Mouse (Mus musculus) bone marrow macrophage, adult 2 months (primary cell): ENCODE data around the gene Lrrc46. TPM values are rescaled to one million over a fixed set of nuclear protein-coding genes. Genes with fewer than 3 reads are reported as not detected.

Experiments
- H3K27ac ChIP-seq: 2 replicates; pipeline ENCODE4 v1.5.1; 2012; ENCODE audit warnings: low read depth, low read length; ENCODE audit not compliant: insufficient read depth
- H3K4me1 ChIP-seq: 2 replicates; pipeline ENCODE4 v1.6.1; 2012; ENCODE audit warnings: low read length; ENCODE audit not compliant: control insufficient read depth, insufficient read depth
- H3K4me3 ChIP-seq: 2 replicates; pipeline ENCODE4 v1.5.1; 2012; ENCODE audit warnings: mild to moderate bottlenecking, low read length, moderate library complexity; ENCODE audit not compliant: insufficient read depth
- CTCF ChIP-seq: IDR thresholded peaks from 2 replicates; pipeline ENCODE4 v1.5.1; 2012; ENCODE audit warnings: low read depth, mild to moderate bottlenecking, low read length, moderate library complexity
- POLR2A ChIP-seq: IDR thresholded peaks from 2 replicates; pipeline ENCODE4 v1.6.1; 2012; ENCODE audit warnings: mild to moderate bottlenecking, low read depth, low read length, borderline replicate concordance
- polyA plus RNA-seq: library from polyadenylated mRNA; stranded (reverse); fragments of >200 nt; gene quantifications from 2 replicates; pipeline ENCODE4 v1.2.4, GENCODE M21; 2012; ENCODE audit not compliant: missing spikeins, insufficient read depth, insufficient read length

Gene Lrrc46
- polyA plus RNA-seq, 1 experiment = not detected

DNA sequence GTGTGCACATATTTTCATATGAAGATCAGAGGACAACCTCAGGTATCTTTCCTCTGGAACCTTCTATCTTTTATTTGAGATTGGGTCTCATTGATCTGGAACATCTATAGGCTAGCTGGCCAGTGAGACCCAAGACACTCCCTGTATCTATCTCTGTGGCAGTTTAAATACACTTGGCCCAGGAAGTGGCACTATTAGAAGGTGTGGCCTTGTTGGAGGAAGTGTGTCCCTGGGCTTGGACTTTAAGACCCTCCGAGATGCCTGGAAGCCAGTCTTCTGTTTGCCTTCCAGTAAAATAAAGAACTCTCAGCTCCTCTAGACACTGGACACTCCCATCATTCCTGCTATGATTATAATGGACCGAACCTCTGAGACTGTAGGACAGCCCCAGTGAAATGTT lies 28.6 kb upstream of the Lrrc46 start:
- H3K4me3 ChIP-seq = no peak overlapping the region

DNA sequence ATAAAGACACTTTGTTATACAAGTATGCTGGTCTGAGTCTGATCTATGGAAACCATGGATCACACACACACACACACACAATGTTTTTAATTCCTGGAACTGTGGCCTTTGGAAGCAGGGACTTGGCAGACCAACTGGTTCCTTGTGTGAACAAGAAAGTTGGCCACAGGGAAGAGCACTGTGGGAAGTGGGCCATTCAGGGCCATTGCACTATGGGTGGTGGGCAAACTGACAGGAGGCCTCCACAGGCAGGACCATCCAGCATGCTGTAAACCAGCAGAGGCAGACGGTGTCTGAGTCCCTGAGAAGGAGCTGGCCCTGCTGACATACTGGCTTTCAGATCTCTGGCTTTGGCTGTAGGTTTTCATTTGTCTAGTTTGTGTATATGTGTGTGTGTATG lies 28.1 kb upstream of the Lrrc46 start:
- no peak for TF ChIP-seq POLR2A
- TF ChIP-seq CTCF = no peak
- no peak overlapping the region for H3K27ac ChIP-seq
- no peak overlapping the region for H3K4me3 ChIP-seq
- H3K4me1 ChIP-seq = peaks cover 2% of the 10 kb centered on the region; the same call in 1 of the 2 replicates

More for the DNA sequence above, 28.6 kb upstream of the Lrrc46 start:
- peaks cover 2% of the 10 kb centered on the region; the same call in 1 of the 2 replicates for H3K4me1 ChIP-seq
- no peak overlapping the region for H3K27ac ChIP-seq
- TF ChIP-seq CTCF = no peak
- no peak for TF ChIP-seq POLR2A

DNA sequence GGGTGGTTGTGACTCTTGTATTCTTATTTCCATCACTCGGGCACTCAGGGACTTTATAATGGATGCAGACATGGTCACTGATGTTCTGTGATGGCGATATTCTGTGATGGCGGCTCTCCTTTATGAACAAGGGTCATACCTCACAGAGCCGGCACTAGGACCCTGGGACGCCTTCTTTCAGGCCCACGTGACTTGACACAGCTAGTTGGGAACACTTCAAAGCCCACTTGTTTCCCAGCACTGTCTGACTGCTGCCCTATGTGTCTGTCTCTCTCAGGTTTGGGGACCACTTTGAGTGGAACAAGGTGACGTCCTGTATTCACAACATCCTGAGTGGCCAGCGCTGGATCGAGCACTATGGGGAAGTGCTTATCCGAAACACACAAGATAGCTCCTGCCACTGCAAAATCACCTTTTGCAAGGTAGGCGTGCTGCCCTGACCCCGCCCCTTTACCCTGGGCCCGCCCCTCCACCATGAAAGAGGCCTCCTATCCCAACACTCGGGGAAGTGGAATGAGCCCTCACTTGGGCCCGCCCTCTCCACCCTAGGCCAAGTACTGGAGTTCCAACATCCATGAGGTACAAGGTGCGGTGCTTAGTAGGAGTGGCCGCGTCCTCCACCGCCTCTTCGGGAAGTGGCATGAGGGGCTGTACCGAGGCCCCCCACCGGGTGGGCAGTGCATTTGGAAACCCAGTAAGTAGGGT lies 25.6 kb upstream of the Lrrc46 start:
- Histone ChIP-seq H3K4me3 (no peak overlapping the region), H3K27ac (no peak overlapping the region), H3K4me1 (peaks cover 2% of the 10 kb centered on the region; the same call in 1 of the 2 replicates)
- TF ChIP-seq POLR2A (no peak), CTCF (no peak)

DNA sequence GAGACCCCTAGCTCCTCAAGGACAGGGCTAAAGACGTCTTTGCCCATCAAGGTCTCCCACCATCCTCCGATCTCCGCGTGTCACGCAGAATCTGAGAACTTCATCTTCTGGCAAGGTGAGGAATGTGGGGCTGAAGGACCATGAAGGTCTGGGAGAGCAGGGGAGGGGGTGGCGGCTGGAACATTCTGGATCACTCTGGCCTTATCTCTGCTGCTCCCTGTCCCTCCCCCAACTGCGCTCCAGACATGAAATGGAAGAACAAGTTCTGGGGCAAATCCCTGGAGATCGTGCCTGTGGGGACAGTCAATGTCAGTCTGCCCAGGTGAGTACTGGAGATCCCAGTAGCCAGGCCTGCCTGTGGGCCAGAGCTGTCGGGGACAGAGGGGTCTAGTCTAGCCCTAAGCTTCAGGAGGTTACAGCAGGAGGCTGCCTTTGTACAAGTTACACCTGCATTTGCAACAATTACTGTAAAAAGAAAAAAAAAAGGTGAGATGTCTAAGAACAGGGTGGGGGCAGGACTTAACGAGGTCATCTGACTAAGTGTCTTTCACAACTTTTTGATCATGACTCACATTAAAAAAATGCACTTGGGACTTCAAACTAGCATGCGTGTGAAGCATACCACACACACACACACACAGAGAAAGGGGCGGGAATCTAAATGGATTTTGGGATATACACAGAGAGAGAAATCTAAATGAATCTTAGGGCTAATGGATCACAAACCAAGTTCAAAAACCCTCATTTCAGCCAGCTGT lies 24.5 kb upstream of the Lrrc46 start:
- no peak for TF ChIP-seq POLR2A
- TF ChIP-seq CTCF = no peak
- H3K27ac ChIP-seq = no peak overlapping the region
- peaks cover 2% of the 10 kb centered on the region; the same call in 1 of the 2 replicates for H3K4me1 ChIP-seq
- no peak overlapping the region for H3K4me3 ChIP-seq

DNA sequence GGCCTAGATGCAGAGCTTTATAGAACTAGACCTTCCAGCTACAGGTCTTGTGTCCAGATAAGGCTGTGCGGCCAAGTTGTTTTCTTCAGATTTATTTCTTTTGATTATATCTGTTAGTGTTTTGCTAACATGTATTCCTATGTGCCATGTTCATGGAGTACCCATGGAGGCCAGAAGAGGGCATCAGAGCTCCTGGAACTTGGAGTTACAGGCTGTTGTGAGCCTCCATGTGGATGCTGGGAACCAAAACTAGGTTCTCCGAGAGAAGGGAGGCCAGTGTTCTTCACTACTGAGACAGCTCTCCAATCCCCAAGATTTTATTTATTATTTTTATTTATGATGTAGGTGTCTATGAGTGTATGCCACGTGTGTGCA lies 22.7 kb upstream of the Lrrc46 start:
- H3K4me3 ChIP-seq = no peak overlapping the region
- no peak overlapping the region for H3K27ac ChIP-seq
- peaks cover 2% of the 10 kb centered on the region; the same call in 1 of the 2 replicates for H3K4me1 ChIP-seq
- TF ChIP-seq POLR2A (no peak), CTCF (no peak)

DNA sequence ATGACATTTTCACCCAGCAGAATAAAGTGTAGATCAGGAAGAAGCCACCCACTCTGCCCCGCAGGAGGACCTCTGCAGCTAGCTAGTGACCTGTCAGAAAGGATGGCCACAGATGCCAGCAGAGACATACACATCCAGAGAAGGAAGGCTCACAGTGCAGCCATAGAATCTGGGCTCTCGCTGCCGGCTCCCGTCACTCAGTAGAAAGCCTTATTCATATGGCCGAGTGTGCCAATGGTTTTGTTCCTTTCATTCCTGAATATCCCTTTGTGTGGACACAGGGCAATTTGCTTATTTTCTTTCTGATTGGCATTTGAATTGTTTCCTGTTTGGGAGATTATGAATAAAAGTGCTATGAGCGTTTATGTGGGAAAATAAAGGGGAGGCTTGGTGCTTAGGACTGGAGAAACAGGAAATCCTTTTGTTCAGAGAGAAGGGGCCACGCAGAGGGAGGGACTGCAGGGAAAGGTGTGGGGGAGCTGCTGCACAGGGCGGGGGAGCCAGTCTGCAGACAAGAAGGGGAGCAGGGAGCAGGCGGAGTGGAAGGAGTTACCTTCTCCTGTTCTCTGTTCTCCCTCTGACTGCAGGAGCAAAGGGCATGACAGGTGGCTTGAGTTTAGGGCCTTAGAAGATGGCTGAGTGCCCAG lies 22.2 kb upstream of the Lrrc46 start:
- no peak overlapping the region for H3K4me3 ChIP-seq
- H3K27ac ChIP-seq = no peak overlapping the region
- H3K4me1 ChIP-seq = peaks cover 2% of the 10 kb centered on the region; the same call in 1 of the 2 replicates
- no peak for TF ChIP-seq POLR2A

DNA sequence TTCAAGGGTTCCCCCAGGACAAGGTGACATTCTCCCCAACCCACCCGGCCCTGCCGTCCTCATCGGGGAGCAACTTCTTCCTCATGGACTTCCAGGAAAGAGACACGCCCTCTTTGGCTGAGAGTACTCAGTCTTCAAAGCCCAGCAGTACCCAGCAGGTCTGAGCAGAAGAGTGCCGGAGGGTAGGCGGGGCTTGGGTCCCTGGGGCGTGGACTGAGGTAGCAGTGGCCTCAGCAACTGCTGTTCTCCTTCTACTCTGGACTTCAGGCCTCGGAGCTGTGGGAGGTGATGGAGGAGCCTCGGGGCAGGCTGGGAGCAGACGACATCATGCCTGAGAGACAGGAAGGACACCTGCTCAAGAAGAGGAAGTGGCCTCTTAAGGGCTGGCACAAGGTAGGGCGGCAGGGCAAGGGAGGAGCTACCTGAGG lies 11.0 kb upstream of the Lrrc46 start:
- H3K27ac ChIP-seq = no peak overlapping the region
- TF ChIP-seq CTCF = no peak
- H3K4me3 ChIP-seq = no peak overlapping the region
- H3K4me1 ChIP-seq = peaks cover 12% of the 10 kb centered on the region

DNA sequence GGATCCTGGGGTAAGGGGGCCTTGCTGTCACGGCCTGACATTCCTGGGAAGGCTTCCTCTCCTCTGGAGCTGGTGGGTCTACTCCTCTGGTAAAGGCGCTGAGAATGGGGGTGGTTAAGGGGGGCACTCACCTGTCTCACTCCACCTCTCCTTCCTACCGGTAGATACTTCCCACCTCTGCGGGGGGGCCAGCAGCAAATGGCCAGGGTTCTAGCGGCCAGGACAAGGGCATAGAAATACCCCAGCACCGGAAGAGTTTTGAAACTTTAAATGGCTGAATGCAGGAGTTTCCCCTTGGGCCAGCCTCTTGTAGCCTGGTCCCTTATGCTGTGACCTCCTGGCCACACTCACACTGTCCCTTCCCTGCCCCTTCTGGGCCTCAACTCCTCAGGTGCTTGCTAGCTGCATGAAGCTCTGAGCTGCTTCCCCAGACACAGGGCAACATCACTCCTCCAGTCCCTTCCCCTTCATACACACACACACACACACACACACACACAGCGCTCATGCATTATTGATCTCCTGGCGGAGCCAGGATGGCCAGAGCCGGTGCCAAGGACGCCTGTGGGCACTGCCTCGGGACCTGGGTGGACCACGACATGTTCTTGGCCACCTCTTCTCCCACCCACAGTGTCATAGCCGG lies 9.9 kb upstream of the Lrrc46 start:
- no peak overlapping the region for H3K27ac ChIP-seq
- TF ChIP-seq POLR2A = no peak
- no peak for TF ChIP-seq CTCF

DNA sequence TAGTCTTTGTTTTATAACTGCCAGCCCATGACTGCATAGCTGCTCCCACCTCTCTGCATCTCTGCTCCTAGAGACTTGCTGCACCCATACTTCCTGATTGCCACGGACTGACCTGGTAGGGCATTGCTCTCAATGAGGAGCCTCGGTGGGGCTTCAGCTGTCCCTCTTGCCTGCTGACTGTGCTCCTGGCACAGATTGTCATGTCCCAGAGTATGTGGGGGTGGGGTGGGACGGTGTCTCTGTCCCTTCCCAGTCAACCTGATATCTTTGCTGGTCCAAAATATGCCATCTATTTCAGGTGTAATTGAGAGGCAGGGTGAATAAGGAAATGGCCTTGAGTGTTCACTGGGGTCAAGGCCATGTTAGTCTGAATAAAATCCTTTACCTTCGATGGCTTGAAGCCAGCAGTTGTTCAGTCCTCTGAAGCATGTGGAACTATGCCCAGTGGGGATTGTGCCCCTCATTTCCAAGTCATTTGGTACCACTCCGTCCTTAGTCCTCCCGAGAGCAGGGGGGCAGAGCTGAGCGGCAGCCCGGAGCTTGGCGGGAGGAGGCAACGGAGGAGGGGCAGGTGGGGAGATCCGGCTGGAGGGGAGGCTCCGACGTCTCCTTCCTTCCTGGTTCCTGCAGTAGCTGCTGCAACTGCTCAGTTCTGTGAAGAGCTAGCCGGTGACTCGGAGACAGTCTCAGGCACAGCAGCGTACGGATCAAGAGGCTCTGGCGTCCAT lies 9.2 kb upstream of the Lrrc46 start, which contains the start of gene Osbpl7:
TSS of gene Osbpl7 (plus strand) at position 413 of the 728 bp plus-strand sequence.
- Histone ChIP-seq H3K4me1 (peaks cover 12% of the 10 kb centered on the region), H3K27ac (no peak within 1 kb of the TSS), H3K4me3 (peak within 1 kb of the TSS; percentile 84)
- TF ChIP-seq POLR2A (no peak), CTCF (no peak)

More for the DNA sequence above, 9.9 kb upstream of the Lrrc46 start:
- Histone ChIP-seq H3K4me3 (peak overlapping the region; percentile 84), H3K4me1 (peaks cover 12% of the 10 kb centered on the region)
